Mouse (Mus musculus): ENCODE results near the gene Aldh1l2. TPM values are rescaled to one million over a fixed set of nuclear protein-coding genes. Genes with fewer than 3 reads are reported as not detected.
"Not testable (repeated sequence)": the region's sequence is repeated elsewhere in the genome, so short reads cannot be mapped to it uniquely, and the experiment has no call there.

Gene Aldh1l2
- total RNA-seq (2022), result 1 to 10 TPM in 2 of 4 experiments, under 1 TPM in 2; 0.89 to 1.8 (median 0.97) TPM

DNA sequence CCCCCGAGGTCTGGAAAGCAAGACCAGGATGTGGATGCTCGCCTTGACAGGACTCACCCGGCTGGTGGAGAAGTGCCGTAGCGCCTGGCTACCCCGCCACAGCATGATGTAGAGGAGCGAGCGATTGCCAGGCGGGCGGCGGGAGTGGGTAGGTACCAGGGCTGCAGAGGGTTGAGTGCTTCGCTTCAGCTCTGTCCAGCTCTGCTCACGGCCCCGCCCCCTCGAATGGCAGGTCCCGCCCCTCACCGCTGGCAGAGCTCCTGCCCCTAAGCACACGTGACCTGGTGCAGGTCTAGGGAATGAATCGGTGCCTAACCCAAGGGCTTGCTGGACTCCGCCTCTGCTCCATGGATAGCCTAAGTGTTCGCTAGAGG, at the start of gene Aldh1l2:
Gene Aldh1l2 (minus strand): TSS at position 231 of the 374 bp plus-strand sequence.
- DNase-seq, result peak; percentile 67

DNA sequence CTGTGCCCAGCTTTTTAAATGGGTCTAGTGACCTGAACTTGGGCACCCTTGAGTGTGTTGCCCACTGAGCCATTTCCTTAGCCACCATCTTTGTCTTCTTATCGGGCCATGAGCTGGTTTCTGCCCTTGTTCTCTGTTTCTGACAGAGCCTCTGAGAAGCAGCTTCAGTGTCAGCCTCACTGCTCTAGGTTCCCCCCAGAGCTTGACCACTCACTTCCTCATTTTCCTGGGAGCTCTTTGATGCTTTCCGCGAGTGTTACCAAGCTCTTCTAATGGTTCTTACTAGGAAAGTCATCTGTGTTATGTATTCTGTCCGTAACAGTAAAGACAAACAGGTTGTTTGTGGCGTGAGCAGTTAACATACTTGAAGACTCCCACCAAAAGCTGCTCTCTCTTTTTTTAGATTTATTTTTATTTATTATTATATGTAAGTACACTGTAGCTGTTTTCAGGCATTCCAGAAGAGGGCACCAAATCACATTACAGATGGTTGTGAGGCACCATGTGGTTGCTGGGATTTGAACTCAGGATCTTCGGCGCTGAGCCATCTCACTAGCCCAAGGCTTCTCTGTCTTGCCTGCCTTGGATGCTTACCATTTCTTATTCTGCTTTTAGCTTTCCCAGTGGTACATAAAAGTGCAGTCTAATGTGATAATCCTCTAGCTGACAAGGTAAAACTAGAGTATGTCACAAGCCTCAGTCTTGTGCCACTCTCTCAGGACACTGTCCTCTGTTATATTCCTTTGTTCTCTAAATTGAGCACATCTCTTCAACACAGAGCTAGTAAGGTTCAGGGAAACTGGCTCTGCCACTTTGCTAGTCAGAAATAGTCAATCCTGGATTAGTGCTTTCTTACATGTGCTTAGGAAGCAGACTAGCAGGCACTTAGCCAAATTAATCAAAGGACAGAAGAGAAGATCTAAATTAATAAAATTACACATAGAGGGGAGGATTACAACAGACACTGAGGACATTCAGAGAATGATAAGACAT, 31.8 kb upstream of the Aldh1l2 start:
- no peak for DNase-seq

DNA sequence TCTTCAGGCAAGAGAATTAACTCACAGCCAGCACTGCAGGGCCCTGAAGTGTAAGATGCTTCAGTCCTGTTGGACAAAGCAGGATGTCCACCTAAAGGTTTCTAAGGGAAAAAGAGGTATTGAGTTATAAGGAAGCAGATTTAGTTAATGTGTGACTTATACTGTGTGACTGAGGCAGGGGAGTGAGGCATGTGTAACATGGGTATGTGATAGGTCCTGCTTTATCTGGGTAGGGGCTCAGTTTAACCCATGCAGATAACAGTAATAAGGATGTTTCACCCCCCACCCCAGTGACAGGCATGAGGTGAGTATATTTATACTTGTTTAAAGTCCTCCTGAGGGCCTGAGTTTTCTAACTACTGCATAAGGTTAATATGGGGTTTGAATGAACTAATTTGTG, 29.1 kb upstream of the Aldh1l2 start:
- no peak for DNase-seq

DNA sequence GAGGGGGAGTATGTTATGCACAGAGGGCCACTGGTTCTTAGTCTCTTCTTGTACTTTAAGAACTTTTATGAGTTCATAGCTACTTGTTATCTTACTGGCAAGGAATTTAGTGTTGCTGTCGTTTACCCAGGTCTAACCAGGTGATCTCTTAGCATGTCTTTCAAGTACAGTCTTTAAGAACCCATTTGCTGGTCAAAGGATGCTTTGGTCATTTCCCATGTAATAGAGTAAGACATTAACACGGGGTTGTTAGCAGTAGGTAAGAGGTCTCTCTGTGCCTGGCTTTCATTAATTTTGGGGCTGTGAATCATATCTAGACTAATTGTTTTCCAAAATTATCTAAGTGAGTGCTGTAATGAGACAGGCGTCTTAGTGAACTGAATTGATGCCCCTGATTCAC, 11.4 kb upstream of the Aldh1l2 start:
- DNase-seq, result no peak

DNA sequence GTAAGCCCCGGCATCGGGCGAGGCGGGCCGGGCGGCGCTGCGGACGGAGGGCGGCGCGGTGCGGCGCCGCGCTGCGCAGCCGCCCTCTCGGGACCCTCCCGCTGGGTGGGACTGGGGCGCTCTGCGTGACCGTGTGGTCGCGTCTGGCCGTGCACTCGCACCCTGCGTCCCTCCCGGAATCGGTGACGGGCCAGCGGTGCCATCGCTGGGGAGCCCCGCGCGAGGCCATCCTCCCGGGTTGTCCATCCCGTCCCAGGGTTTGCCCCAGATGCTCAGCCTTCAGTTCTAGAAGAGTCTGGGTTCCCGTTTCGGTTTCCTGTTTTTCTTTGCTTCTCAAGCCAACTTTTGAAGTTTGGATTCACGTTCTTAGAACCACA, 10.2 kb upstream of the Aldh1l2 start:
- no peak for DNase-seq

DNA sequence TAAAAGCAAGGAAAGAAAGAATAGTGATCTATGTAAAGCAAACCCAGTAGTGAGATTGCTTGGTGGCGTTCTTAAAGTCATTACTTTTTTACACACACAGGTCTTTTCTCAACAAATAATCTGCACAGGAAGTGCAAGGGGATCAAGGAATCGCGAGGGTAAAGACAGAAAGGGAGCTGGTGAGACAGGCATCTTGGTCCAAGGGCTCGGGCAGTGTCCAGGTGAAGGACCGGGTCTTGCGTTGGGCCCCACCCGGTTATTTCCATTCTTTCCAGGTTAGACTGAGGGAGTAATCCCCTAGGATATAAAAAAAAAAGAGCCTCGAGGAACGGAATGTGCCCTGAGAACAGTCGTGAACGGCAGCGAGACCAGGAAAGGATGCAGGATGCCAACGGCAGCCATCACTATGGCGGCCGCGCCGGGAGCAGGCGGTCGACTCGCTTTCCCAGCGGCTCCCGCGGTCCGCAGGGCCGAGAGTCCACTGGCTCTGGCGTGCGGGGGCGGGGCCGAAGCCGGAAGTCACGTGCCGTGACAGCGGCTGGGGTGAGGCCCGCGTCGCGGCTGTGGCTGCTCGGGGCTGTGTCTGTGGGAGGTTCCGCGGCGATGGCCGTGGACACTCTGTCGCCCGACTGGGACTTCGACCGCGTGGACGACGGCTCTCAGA, 9.6 kb upstream of the Aldh1l2 start, which contains the start of gene Washc4:
Gene Washc4 (plus strand): TSS at position 314 of the 664 bp plus-strand sequence.
- DNase-seq, result peak; percentile 91

DNA sequence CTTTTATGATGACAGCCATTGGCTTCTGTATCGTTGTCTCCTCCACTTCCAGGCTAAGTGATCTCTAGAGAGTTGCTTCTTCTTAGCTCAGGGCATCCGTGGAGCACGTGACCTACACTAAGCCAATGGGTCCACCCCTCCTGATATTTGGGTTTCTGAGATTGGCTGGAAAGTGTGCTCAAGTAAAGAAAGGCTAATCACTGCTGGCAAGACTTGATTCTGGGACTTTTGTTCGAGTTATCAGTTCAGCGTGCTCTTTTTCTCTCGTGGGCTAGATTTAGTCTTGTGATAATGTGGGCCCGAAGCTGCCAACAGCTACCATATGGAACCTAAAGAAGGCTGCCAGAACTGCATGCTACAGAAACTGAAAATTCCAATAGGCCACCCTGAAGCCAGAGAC, 8.3 kb upstream of the Aldh1l2 start:
- no peak for DNase-seq

DNA sequence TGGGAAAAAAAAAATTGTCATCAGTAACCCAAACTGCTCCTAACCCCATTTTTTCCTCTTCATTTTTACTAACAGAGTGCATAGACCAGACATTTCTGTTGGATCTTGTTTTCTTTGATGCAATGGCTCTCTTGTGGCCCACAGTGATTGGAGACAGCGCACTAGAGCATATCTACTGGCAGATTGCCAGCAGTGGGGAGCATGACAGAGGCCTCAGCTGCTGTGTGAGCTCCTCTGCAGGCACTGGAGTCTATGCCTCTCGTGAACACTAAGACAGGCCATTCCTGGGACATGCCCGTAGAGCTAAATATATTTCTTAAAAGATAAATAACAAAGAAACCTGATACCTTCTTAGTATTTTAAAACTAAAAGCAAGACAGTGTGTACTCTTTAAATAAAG, 6.2 kb upstream of the Aldh1l2 start:
- DNase-seq, result no peak

DNA sequence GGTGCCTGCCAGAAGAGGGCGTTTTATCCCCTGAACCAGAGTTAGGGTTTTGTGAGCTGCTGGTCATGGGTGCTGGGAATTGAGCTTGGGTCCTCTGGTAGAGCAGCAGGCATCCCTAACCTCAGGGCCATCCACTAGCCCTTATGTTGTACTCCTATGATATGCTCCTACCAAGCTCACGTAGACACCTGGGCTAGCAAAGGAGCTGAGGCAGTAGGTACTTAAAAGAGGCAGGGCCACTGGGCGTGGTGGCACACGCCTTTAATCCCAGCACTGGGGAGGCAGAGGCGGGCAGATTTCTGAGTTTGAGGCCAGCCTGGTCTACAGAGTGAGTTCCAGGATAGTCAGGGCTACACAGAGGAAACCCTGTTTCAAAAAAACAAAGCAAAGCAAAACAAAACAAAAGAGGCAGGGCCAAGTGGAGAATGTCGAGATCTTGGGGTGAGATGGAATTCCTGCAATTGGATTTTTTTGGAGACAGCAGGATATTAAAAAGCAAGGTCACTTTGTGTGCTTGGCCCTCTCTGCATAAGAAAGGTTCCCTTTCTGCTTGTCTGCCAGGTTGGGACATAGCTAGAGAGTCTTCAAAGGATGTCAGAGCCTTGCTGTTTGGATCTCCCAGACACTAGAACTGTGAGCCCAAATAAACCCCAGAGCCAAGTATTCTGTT, 5.5 kb upstream of the Aldh1l2 start:
- DNase-seq, result no peak

DNA sequence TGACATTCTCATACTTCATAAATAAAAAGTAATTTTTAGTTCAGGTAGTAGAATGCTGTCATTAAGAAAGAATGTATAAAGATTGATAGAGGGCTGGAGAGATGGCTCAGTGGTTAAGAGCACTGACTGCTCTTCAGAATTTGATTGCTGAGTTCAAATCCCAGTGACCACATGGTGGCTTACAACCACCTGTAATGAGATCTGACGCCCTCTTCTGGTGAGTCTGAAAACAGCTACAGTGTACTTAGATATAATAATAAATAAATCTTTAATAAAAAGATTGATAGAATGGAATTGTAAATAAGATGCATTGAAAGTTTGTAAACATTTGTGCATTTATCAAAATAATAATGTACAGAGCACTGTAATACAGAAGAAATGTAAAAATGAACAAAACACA, 2.5 kb upstream of the Aldh1l2 start:
- DNase-seq, result no peak

DNA sequence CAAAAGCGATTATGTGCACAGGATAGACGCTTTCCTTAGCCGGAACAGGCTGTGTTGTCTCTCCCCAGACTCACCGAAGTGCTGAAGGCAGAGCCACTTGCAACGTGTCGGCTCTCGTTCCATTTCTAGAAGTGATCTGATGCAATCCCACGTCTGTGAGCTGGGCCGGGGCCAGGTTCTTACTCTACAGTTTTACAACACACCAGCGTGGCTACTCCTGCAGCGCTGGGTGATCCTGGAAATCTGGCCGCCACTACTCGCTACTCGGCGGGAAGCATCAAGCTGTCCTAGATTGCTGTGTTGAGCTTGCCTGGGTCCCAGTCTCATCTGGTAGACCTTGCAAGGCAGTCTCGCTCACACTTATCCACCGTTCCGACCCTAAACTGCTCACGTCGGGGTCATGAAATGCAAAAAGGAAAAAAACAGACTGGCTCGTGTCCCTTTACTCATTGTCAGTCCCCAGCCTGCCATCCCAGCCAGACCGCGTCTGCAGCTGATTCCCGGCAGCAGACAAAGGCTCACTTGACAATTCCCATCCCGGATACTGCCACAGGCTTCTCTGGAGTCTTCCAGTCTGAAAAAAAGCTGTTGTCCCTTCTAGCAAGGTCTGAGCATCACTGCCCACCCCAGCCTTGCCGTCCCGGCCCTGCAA, 556 bp downstream of the Aldh1l2 start:
- peak; percentile 64 for DNase-seq

DNA sequence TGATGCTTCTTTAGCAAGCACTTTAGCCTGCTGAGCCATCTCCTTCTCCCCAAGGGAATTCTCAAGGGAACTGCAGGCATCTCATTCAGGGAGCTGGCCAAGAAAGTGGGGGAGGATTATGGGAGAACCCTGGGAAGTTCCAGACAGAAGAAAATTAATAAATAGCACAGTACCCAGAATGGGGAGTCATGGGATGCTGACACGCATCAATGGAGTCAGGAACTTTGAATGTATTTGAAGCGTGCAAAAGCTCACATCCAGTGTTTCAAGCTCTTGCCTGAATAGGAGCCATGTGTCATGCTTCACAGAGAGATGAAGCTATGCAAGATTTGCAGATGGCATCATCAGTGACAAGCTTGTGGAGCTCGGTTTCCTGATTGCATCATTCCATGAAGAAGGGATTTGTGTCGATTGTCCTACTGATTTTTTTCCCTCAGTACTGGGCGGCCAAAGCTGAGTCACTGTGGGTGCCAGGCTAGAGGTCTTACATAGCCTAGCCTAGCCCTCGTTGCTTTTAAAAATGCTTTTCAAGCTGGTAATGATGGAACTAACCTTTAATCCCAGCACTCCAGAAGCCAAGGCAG, 3.5 kb downstream of the Aldh1l2 start:
- DNase-seq, result no peak

DNA sequence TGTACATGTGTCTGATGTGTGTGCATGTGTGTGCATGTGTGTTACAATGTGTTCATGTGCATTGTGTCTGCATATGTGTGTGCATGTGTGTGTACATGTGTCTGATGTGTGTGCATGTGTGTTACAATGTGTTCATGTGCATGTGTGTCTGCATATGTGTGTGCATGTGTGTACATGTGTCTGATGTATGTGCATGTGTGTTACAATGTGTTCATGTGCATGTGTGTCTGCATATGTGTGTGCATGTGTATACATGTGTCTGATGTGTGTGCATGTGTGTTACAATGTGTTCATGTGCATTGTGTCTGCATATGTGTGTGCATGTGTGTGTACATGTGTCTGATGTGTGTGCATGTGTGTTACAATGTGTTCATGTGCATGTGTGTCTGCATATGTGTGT, 9.7 kb downstream of the Aldh1l2 start:
- DNase-seq, result not testable (repeated sequence)

DNA sequence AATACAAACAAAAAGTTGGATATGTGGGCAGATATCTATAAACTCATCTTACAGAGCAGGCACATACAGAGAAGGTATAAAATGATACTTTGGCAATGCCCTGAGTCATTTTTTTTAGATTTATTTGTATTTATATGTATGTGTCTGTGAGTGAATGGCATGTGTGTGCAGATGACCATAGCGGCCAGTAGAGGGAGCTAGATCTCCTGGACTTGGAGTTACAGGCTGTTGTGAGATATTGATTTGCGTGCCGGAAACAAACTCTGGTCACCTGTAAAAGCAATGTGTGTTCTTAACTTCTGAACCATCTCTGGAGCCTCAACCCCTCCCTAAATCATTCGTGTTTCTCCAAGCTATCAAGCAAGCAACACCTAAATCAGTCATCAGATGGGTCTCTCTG, 12.9 kb downstream of the Aldh1l2 start:
- DNase-seq, result no peak

DNA sequence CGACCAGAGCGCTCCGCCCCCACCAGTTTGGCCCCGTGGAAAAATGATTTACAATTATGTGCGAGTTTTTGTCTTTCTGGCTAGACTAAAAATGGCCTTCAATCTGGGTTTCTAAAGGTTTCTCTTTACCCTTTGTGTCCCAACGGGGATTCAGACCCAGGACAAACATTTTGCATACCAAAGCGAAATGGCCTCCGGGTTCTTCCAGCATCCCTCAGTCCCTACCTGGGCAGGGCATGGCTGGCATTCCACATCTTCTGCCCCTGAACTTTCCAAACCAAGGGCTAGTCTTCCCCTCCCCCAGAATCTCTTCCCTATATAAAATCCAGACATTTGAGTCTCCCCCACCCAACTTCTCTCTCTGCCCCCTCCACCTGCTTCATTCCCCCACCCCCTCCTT, 20.2 kb downstream of the Aldh1l2 start:
- no peak for DNase-seq

DNA sequence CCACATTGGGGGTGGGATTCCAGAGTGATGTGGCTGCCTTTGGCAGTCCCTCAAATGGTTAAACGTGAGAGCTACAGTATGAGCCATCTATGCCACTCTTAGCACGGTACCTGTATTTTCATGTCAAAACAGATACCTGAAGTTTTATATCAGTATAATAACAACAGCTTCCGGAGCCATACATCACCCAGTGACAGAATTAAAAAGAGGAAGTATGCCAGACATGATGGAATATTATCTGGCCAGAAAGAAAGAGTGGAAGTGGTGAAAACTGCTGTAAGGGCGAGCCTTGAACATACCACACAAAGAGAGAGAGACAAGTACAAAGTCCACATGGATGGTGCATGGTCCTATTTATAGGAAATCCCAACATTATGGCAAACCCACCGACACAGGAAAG, 22.6 kb downstream of the Aldh1l2 start:
- no peak for DNase-seq

DNA sequence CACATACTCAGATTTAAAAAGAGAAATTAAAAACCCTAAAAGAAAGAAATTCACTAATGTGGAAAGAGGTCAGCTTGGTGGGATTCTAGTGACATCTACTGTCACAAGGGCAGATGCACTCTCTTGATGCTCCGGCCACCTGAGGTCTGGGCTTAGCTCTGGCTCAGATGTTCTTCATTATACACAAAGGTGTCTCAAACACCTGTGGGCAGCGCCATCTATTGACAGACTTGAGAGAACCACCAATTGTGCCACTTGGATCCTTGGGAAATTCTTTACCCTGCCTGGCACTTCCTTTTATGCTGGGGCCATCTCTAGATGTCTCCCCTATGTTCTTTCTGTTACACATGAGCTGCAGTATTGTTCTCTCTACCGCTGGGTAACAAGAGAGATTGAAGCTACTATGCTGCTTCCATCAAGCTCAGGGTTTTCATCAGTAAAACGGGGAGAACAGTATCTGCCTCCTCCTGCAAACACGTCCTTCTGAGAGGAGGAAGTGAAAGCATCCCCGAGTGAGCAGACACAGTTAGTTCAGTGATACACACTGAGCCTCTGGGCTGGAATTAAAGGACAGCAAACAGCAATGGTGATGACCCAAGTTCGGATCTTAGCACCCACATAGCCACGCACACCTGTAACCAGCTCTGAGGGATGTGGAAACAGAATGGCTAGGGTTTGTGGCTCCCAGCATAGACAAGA, 24.8 kb downstream of the Aldh1l2 start:
- no peak for DNase-seq

DNA sequence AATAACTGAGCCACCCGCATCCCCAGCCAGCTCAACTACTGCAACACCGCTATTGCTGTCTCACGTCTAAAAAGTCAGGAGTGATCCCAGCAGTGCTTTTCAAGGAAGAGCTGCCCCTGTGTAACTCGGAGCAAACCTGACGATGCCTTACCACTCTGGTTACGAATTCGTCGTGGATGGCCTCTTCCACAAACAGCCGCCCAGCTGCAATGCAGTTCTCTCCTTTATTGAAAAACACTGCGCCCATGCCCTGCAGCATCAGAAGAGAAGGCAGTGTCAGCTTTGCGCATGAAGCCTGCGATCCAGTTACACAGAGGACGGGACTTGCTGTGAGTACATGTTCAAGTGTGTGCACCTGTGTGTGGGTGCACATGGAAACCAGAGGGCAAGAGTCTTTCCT, 36.6 kb downstream of the Aldh1l2 start:
- no peak for DNase-seq

DNA sequence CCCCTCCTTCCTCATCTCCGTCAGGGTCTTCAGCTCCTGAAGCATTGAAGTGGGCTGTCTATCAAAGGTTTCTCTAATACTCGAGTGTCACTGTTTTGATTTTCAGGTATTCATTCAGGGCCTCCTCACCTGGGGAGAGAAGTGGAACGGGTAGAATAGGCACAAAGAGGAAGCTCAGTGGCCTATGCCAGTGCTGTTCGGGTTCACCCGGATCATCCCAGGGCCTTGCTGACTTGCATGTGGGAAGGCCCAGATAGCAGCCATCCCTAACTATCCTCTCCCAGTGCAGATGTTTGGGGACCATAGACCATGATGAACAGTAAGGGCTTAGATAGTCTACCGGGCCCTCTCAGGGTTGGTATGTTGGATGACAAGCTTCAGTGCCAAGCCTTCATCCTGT, 43.4 kb downstream of the Aldh1l2 start:
- DNase-seq, result no peak

DNA sequence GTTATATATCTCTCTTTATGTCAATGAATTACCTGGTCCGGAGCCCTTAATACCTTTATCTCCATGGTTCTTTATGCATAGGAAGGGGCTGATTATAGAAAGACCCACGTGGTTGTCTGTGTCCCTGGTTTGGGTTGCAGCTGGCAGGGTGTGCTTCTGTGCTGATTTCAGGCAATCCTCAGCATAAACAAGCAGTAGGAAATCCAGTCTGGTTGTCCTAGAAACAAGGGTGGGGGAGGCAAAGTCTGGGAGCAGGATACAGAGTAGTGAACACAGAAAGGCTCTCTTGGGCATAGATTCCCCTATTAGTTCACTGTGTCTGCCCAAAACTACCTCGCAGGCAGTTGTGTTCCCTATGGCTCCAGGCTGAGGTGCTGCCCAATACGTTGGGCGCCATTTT, 56.7 kb downstream of the Aldh1l2 start:
- DNase-seq, result no peak

DNA sequence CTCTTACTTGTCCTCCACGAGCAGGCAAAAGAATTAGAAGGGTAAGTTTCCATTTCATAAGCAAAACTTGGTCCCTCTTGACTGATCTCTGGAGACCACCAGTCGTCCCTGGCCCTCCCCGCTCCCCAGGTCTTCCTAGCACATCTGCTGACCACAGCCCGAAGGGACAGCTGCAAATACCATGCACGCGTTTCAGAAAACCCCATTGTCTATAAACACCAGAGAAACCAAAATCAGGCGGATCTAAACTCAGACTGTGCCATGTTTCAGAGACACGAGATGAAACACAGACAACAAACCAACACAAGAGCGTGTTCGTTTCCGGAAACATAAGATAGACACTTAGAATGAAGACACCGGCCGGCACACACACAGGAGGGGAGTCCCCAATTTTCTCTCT, 58.7 kb downstream of the Aldh1l2 start:
- no peak for DNase-seq

DNA sequence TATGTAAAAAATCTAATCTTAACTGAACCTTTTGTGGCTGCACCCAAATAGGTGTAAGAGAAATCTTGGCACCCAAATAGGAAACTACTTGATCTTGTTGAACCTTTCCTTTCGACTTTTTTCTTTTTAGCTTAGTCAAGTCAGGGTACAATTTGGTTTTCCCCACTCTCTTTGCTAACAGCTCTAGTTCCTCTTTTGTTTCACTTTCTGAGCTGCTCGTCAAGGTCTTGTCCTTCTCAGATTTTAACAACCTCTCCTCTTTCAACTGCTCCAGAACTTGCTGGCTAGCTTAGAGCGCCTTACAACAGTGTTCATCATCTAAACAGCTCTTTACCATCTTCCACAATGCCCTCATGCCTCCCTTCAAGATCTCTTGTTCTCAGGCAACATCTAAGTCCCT, 76.4 kb downstream of the Aldh1l2 start:
- no peak for DNase-seq

Data from adrenal gland, adult 8-10 months (tissue).